Mouse (Mus musculus): ENCODE data around the gene Gm47841.

GRCm38 (mm10) chr15:101081035-101081548, 33.9 kb upstream of the Gm47841 start:
- no peak for TF ChIP-seq CTCF (IDR thresholded peaks at IDR 0.05; ENCODE audit: low read depth)
- no peak for TF ChIP-seq EP300 (IDR thresholded peaks at IDR 0.05; ENCODE audit: low read depth)
